Mouse (Mus musculus): ENCODE measurements at regions not wholly inside any gene's neighbourhood (a gene's known extent, or its start where the extent isn't known, plus 50 kb on each side); places are given as distances from the start of the nearest gene placed in this dataset.

DNA sequence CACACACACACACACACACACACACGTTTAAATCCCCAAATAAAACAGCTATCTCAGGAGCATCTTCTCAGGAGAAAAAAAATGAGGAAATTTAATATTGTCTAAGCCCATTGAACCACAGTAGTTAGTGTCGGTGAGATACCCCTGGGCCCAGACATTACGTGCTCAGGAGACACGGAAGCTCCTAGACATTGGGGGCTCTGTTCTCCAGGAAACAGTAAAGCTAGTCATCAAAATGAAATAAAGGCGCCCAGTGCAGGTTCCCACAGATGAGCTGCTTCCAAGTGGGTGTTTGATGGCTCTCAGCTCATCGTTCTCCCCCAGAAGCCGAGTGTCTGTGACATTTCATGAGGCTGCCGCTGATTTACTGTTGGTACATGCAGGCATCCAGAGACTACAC lies 325.8 kb upstream of the Gm5415 start:
- H3K4me3 ChIP-seq (ENCODE audit: low read depth, low read length), result no peak overlapping the region
- WGBS, result 79% methylated on average over 8 of the region's 8 CpGs
- H3K9me3 ChIP-seq (ENCODE audit: control insufficient read depth, low read length), result no peaks in the 10 kb centered on the region
- DNase-seq (ENCODE audit: low spot score) (no peak), ATAC-seq (ENCODE audit: insufficient read depth, low FRiP score, low TSS enrichment) (no peak)
- no peaks in the 10 kb centered on the region for H3K27me3 ChIP-seq (ENCODE audit: control insufficient read depth, insufficient read depth, low read length)
- H3K27ac ChIP-seq (ENCODE audit: low read depth, low read length), result no peak overlapping the region
- H3K36me3 ChIP-seq (ENCODE audit: control insufficient read depth, insufficient read depth, low read length), result no peaks in the 10 kb centered on the region
- no peak overlapping the region for H3K9ac ChIP-seq (ENCODE audit: low read length)
- no peaks in the 10 kb centered on the region for H3K4me1 ChIP-seq (ENCODE audit: control insufficient read depth, insufficient read depth, low read length)
- H3K4me2 ChIP-seq (ENCODE audit: low read depth), result no peak overlapping the region

DNA sequence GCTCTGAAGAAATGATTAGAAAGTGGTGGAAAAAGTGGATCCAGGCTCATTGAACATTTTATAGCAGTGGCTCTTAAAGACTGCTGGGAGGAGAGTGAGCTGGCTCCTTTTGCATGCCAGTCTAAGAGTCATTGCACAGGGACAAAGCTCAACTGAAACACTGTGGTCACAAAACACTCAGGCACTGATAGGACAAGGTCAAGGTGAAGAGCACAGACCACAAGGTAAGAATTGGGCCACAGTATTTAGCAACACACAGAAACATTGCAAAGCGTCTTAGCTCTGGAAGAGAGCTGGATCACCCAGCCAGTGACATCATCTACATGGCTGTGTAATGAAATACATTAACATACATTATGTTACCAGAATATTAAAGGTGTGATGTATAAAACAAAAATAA lies 319.0 kb upstream of the Gm5415 start:
- WGBS, result 86% methylated on average over 1 of the region's 1 CpGs

DNA sequence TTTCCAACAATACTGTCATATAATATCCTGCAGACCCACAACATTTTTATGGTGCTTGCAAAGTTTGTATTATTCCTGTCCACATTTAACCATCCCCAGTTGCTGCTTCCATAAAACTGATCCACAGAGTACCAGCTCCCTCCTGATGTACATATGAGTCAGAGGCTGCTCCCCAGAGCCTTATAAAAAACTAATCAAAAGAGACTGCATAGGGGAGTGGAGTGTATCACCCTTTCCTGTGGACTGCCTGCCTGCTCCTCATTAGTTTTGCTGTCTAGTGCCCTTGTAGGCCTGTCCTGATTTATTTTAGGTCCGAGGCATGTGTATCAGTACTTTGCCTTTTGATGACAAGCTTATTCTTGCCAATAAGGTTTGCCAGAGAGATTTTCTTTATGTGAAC lies 310.9 kb upstream of the Gm5415 start:
- H3K4me2 ChIP-seq (ENCODE audit: low read depth), result no peak overlapping the region
- no peaks in the 10 kb centered on the region for H3K4me1 ChIP-seq (ENCODE audit: control insufficient read depth, insufficient read depth, low read length)
- DNase-seq (ENCODE audit: low spot score) (no peak), ATAC-seq (ENCODE audit: insufficient read depth, low FRiP score, low TSS enrichment) (no peak)
- no peaks in the 10 kb centered on the region for H3K36me3 ChIP-seq (ENCODE audit: control insufficient read depth, insufficient read depth, low read length)
- no peak overlapping the region for H3K27ac ChIP-seq (ENCODE audit: low read depth, low read length)
- H3K27me3 ChIP-seq (ENCODE audit: control insufficient read depth, insufficient read depth, low read length), result no peaks in the 10 kb centered on the region
- no peak overlapping the region for H3K9ac ChIP-seq (ENCODE audit: low read length)
- H3K9me3 ChIP-seq (ENCODE audit: control insufficient read depth, low read length), result no peaks in the 10 kb centered on the region
- 63% methylated on average over 1 of the region's 1 CpGs for WGBS
- no peak overlapping the region for H3K4me3 ChIP-seq (ENCODE audit: low read depth, low read length)

More for the DNA sequence above, 319.0 kb upstream of the Gm5415 start:
- Histone ChIP-seq H3K36me3 (ENCODE audit: control insufficient read depth, insufficient read depth, low read length) (no peaks in the 10 kb centered on the region), H3K9me3 (ENCODE audit: control insufficient read depth, low read length) (no peaks in the 10 kb centered on the region), H3K4me2 (ENCODE audit: low read depth) (no peak overlapping the region), H3K27ac (ENCODE audit: low read depth, low read length) (no peak overlapping the region), H3K4me3 (ENCODE audit: low read depth, low read length) (no peak overlapping the region), H3K27me3 (ENCODE audit: control insufficient read depth, insufficient read depth, low read length) (no peaks in the 10 kb centered on the region), H3K4me1 (ENCODE audit: control insufficient read depth, insufficient read depth, low read length) (no peaks in the 10 kb centered on the region), H3K9ac (ENCODE audit: low read length) (no peak overlapping the region)
- ATAC-seq (ENCODE audit: insufficient read depth, low FRiP score, low TSS enrichment), result no peak
- DNase-seq (ENCODE audit: low spot score), result no peak
